Mouse (Mus musculus) erythroblast, embryonic 14.5 days (primary cell): ENCODE measurements around the gene Mbnl1.

Experiments used
- GATA1 ChIP-seq: IDR thresholded peaks from 2 replicates; pipeline ENCODE4 v1.6.1; 2012; ENCODE audit warnings: low read length, inconsistent platforms, mixed read lengths
- TAL1 ChIP-seq: IDR thresholded peaks from 3 replicates; pipeline ENCODE4 v1.6.1; 2012; ENCODE audit warnings: low read length, inconsistent platforms, mixed read lengths

DNA sequence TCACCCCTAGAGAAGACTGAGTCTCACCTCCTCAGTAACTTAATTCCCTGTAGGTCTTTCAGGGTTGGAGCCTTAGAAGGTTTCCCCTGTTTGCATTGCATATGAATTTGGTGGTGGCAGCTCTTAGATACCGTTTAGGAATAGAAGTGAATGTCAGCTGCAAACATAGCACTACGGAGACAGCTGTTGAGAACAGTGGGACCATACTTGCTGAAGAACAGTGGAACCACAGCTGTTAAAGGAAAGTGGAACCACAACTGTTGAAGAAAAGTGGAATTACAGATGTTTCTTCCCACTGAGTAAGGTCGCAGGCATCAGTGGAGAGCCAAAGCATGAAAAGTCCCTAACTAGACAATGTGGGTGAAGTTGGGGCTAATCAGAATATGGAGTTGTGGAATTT lies 84.0 kb downstream of the Mbnl1 start:
- TF ChIP-seq TAL1: no peak
- no peak for TF ChIP-seq GATA1
